Comparison of ENCODE assay signal across 36 mouse cellular contexts in genomic region chr16:48872321-48872720, GRCm38 (mm10). TPM values are rescaled to one million over a fixed set of nuclear protein-coding genes. Genes with fewer than 3 reads are reported as not detected.
DNase-seq lines count a peak whose midpoint lies in the region; ATAC-seq and TF ChIP-seq lines count a peak whose summit lies in the region.
"Had no signal": no experiment of that assay in that cellular context is flagged by ENCODE, and none has a peak within 500 bp of the region (broad histone marks: within the 10 kb centered on the region; RNA-seq: fewer than 3 reads in every experiment).

Gene Retnlg (plus strand): TSS chr16:48872621.

- H3K27ac ChIP-seq in stomach, embryonic 16.5 days (ENCODE audit: low read length), result no peak within 1 kb of the TSS
- H3K27ac ChIP-seq: embryonic facial prominence, embryonic 10.5 days; embryonic facial prominence, embryonic 15.5 days; heart, embryonic 10.5 days; heart, embryonic 15.5 days; hindbrain, embryonic 12.5 days; hindbrain, postnatal 0 days; intestine, embryonic 15.5 days; layer of hippocampus, adult 2 months; left cerebral cortex, adult 2 months; limb, embryonic 13.5 days; liver, embryonic 14.5 days; midbrain, embryonic 13.5 days; neural tube, embryonic 15.5 days had no signal

- H3K36me3 ChIP-seq in stomach, embryonic 16.5 days (ENCODE audit: control insufficient read depth, insufficient read depth, low read length), result no peaks in the 10 kb centered on the region
- H3K36me3 ChIP-seq: embryonic facial prominence, embryonic 10.5 days; embryonic facial prominence, embryonic 15.5 days; heart, embryonic 10.5 days; heart, embryonic 15.5 days; hindbrain, embryonic 12.5 days; intestine, embryonic 15.5 days; limb, embryonic 13.5 days; midbrain, embryonic 13.5 days; neural tube, embryonic 15.5 days had no signal

- H3K4me1 ChIP-seq in lung, adult 2 months (ENCODE audit: control insufficient read depth, insufficient read depth, low read length), result no peaks in the 10 kb centered on the region
- H3K4me1 ChIP-seq in stomach, embryonic 16.5 days (ENCODE audit: control insufficient read depth, insufficient read depth, low read length), result no peaks in the 10 kb centered on the region
- H3K4me1 ChIP-seq: embryonic facial prominence, embryonic 10.5 days; embryonic facial prominence, embryonic 15.5 days; heart, embryonic 10.5 days; heart, embryonic 15.5 days; hindbrain, embryonic 12.5 days; intestine, embryonic 15.5 days; limb, embryonic 13.5 days; megakaryocyte, embryonic 14.5 days; midbrain, embryonic 13.5 days; neural tube, embryonic 15.5 days had no signal

- no peaks in the 10 kb centered on the region for H3K9me3 ChIP-seq in stomach, embryonic 16.5 days (replicated peaks; ENCODE audit: control insufficient read depth, low read length)
- H3K9me3 ChIP-seq: embryonic facial prominence, embryonic 10.5 days; embryonic facial prominence, embryonic 15.5 days; heart, embryonic 10.5 days; heart, embryonic 15.5 days; hindbrain, embryonic 12.5 days; intestine, embryonic 15.5 days; limb, embryonic 13.5 days; megakaryocyte, embryonic 14.5 days; midbrain, embryonic 13.5 days; neural tube, embryonic 15.5 days had no signal

- H3K27me3 ChIP-seq in stomach, embryonic 16.5 days (ENCODE audit: control insufficient read depth, insufficient read depth, low read length), result no peaks in the 10 kb centered on the region
- H3K27me3 ChIP-seq: embryonic facial prominence, embryonic 15.5 days; heart, embryonic 15.5 days; hindbrain, embryonic 12.5 days; intestine, embryonic 15.5 days; limb, embryonic 13.5 days; megakaryocyte, embryonic 14.5 days; midbrain, embryonic 13.5 days; neural tube, embryonic 15.5 days had no signal

- TF ChIP-seq CTCF in lung, adult 2 months (IDR thresholded peaks at IDR 0.05; ENCODE audit: insufficient read depth, low read length), result no peak

- intact Hi-C loops in left cerebral cortex, postnatal 4 days (cut with DNase I), result no loop called here

- H3K4me3 ChIP-seq in lung, adult 2 months (replicated peaks; ENCODE audit: extremely low read depth, low read depth, low read length), result no peak within 1 kb of the TSS
- H3K4me3 ChIP-seq in stomach, embryonic 16.5 days (replicated peaks; ENCODE audit: low read length), result no peak within 1 kb of the TSS
- H3K4me3 ChIP-seq: embryonic facial prominence, embryonic 10.5 days; embryonic facial prominence, embryonic 15.5 days; heart, embryonic 10.5 days; heart, embryonic 15.5 days; hindbrain, embryonic 12.5 days; intestine, embryonic 15.5 days; layer of hippocampus, adult 2 months; left cerebral cortex, adult 2 months; limb, embryonic 13.5 days; megakaryocyte, embryonic 14.5 days; midbrain, embryonic 13.5 days; neural tube, embryonic 15.5 days had no signal

- no peak within 1 kb of the TSS for H3K4me2 ChIP-seq in stomach, embryonic 16.5 days (ENCODE audit: low read depth, low read length)
- H3K4me2 ChIP-seq: embryonic facial prominence, embryonic 15.5 days; heart, embryonic 15.5 days; hindbrain, embryonic 12.5 days; intestine, embryonic 15.5 days; limb, embryonic 13.5 days; midbrain, embryonic 13.5 days; neural tube, embryonic 15.5 days had no signal

- no peak for ATAC-seq in erythroblast, adult 5-6 weeks (replicated peaks; ENCODE audit: low FRiP score, poor library complexity, severe bottlenecking)
- ATAC-seq in hematopoietic stem cell, adult 5-6 weeks (replicated peaks in 1 of 2; ENCODE audit: insufficient read depth in 1 of 2, low FRiP score in 2 of 2, low TSS enrichment in 1 of 2, low read depth in 1 of 2, poor library complexity in 2 of 2, severe bottlenecking in 2 of 2), result peak in 1 of 2 experiments; percentile 34; a peak in 1 of 4 replicates
- ATAC-seq in stomach, embryonic 16.5 days (ENCODE audit: insufficient read depth, low FRiP score), result no peak
- ATAC-seq: forebrain, embryonic 14.5 days; hindbrain, postnatal 0 days; intestine, embryonic 15.5 days; midbrain, embryonic 13.5 days had no signal

- 50% methylated on average over 4 of the region's 4 CpGs for WGBS in lung, adult 2 months
- 42% methylated on average over 4 of the region's 4 CpGs for WGBS in stomach, embryonic 16.5 days

- no peak within 1 kb of the TSS for H3K9ac ChIP-seq in stomach, embryonic 16.5 days (ENCODE audit: low read length)
- H3K9ac ChIP-seq: embryonic facial prominence, embryonic 15.5 days; heart, embryonic 15.5 days; hindbrain, embryonic 12.5 days; intestine, embryonic 15.5 days; limb, embryonic 13.5 days; liver, embryonic 14.5 days; midbrain, embryonic 13.5 days; neural tube, embryonic 15.5 days had no signal

- no peak for DNase-seq in lung, adult 2 months
- DNase-seq in lung, postnatal 14 days, result no peak
- DNase-seq in urinary bladder, postnatal 14 days (ENCODE audit: low spot score), result no peak
- DNase-seq in left cerebral cortex, postnatal 4 days, result no peak
- DNase-seq: adrenal gland, postnatal 36 days; cerebellum, adult 8-10 months; cerebellum, postnatal 25 days; gastrocnemius, postnatal 14 days; heart, adult 11 months; kidney, adult 2 months; kidney, postnatal 36 days; lung, postnatal 10 days; right cerebral cortex, postnatal 25 days; spleen, adult 18-20 months; thymus, postnatal 25 days had no signal

- TF ChIP-seq POLR2A in lung, adult 2 months (IDR thresholded peaks at IDR 0.05; ENCODE audit: borderline replicate concordance, extremely low read depth, low read depth, low read length), result no peak

RNA-seq across cellular contexts. Expression of gene Retnlg, which starts in this region (rescaled TPM):
- 10.2 and 46.2 TPM in 2 replicates for polyA plus RNA-seq in lung, adult 2 months (2012; rRNA removed)
- 993 and 1,006 TPM in 2 replicates for total RNA-seq in erythroblast, adult 5-6 weeks (2015; ENCODE audit: low replicate concordance)
- 233 and 238 TPM in 2 replicates for total RNA-seq in erythroblast, adult 5-6 weeks (2017; ENCODE audit: low replicate concordance)
- total RNA-seq in hematopoietic stem cell, adult 5-6 weeks (2017), result 127 and 234 TPM in 2 replicates
- 13.9 and 21.2 TPM in 2 replicates for polyA plus RNA-seq in stomach, embryonic 16.5 days (2015; fragmentation: Nextera tagmentation; extraction: Ambion mirVana)
- not detected for total RNA-seq in left cerebral cortex, postnatal 4 days (2021)
- total RNA-seq: adrenal gland, adult 18-20 months; gastrocnemius, postnatal 14 days; hindbrain, postnatal 0 days; layer of hippocampus, adult 2 months; layer of hippocampus, postnatal 14 days; left cerebral cortex, postnatal 25 days had no signal
- polyA plus RNA-seq: embryonic facial prominence, embryonic 10.5 days; forebrain, embryonic 14.5 days; heart, embryonic 10.5 days; limb, embryonic 13.5 days had no signal

Comparison
In these comparisons a context has a peak if more than half of its experiments do, and no peak if none do; other contexts are left out.
1. RNA of gene Retnlg (total RNA-seq): 233 to 1,006 TPM in erythroblast, adult 5-6 weeks and 127 to 234 TPM in hematopoietic stem cell, adult 5-6 weeks; not detected in left cerebral cortex, postnatal 4 days; every median in the first group is over 10 times any median in the second.